Mouse (Mus musculus): Measurements from ENCODE around the gene Olfr1272. TPM values are rescaled to one million over a fixed set of nuclear protein-coding genes. Genes with fewer than 3 reads are reported as not detected.
"Not testable (repeated sequence)": the region's sequence is repeated elsewhere in the genome, so short reads cannot be mapped to it uniquely, and the experiment has no call there.

Olfr1272 gene
- total RNA-seq (2018; cell fraction: chromatin; rRNA removed), result not detected
- not detected for total RNA-seq (2018; cell fraction: cytosol; rRNA removed)
- under 1 TPM in 1 of 26 experiments, not detected in 25; 0.86 TPM for total RNA-seq (2018; cell fraction: nucleus; rRNA removed)
- not detected in 3 replicates for polyA plus RNA-seq (2018)

DNA sequence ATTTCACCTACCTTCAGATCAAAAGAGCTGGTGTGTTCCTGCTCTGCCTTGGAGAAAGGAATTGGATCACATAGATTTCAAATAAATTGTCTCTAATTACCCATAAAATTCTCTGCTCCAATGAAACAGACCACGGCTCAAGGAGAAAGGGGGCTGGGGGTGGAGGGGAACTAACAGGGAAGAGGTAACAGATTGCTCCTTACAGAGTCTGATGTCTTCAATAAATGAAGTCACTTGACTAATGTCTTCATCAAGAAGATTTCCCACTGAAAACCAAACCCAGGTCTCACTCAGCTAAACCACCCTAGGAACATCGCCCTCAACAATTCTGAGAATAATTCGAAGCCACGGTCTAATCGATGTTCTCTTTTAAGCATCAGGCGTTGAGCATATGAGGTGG is at the start of gene Olfr1272:
Gene Olfr1272, minus strand, starts transcription at position 101 of the 400 bp plus-strand sequence.
- WGBS (ENCODE audit: missing documents), result 95% methylated on average over 6 of the region's 6 CpGs
- Histone ChIP-seq H3K36me3 (ENCODE audit: inconsistent target) (no peaks in the 10 kb centered on the region), H3K4me3 (ENCODE audit: inconsistent target) (no peak within 1 kb of the TSS), H3K27ac (no peak within 1 kb of the TSS), H3K79me2 (ENCODE audit: inconsistent target) (no peaks in the 10 kb centered on the region)

DNA sequence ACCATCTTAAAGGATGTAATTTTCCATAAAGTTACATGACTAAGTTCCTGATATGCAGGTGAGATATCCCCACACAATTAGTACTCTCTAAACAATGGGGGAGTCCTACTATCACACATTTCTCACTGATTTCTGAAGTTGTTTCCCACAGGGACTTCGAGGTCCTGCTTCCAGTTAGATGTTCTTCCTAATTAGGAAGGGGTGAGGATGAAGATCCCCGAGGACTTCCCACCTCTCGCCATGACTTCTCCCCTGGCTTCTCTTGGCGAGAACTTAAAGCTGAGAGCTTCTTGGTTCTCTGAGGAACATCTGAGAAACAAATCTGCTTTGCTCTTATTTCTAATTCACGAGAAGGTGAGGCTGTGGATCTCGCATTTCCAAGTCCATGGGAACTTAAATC is 29.3 kb upstream of the Olfr1272 start, which contains the start of gene Gm13769:
Gene Gm13769, plus strand, starts transcription at position 301 of the 400 bp plus-strand sequence.
- WGBS (ENCODE audit: missing documents), result no CpG with 5 or more reads among the region's 6 CpGs
- not testable (repeated sequence) for H3K4me3 ChIP-seq (ENCODE audit: inconsistent target); H3K79me2 ChIP-seq (ENCODE audit: inconsistent target); H3K36me3 ChIP-seq (ENCODE audit: inconsistent target); H3K27ac ChIP-seq

DNA sequence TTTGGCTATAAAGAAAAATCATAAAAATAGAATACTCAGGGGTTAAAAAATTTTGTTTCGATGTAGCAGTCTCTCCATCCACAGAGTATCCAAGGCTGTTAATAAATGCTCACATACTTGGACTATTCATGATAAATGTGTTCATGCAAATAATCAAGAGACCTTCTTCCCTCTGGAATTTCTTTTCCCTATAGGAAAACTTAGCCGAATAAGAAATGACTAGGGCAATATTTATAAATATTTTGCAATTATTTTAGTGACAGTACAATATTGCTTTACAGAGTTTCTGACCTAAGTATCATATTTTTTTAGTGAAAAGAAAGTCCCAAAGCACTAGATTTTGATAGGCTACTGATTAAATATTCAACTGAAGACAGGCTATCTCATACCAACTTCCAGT is 21.7 kb downstream of the Olfr1272 start, which contains the start of gene Olfr1271:
Gene Olfr1271, minus strand, starts transcription at position 101 of the 400 bp plus-strand sequence.
- WGBS (ENCODE audit: missing documents), result 89% methylated on average over 2 of the region's 2 CpGs
- H3K27ac ChIP-seq, result no peak within 1 kb of the TSS

DNA sequence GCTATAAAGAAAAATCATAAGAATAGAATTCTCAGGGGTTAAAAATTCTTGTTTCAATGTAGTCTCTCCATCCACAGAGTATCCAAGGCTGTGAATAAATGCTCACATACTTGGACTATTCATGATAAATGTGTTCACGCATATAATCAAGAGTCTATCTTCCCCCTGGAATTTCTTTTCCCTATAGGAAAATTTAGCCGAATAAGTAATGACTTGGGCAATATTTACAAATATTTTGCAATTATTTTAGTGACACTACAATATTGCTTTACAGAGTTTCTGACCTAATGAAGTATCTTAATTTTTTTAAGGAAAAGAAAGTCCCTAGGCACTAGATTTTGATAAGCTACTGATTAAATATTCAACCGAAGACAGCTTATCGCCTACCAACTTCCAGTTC is 35.1 kb downstream of the Olfr1272 start, which contains the start of gene Olfr142:
Gene Olfr142, minus strand, starts transcription at position 101 of the 400 bp plus-strand sequence.
- H3K36me3 ChIP-seq (ENCODE audit: inconsistent target), result no peaks in the 10 kb centered on the region
- no peak within 1 kb of the TSS for H3K27ac ChIP-seq
- no peak within 1 kb of the TSS for H3K4me3 ChIP-seq (ENCODE audit: inconsistent target)
- H3K79me2 ChIP-seq (ENCODE audit: inconsistent target), result no peaks in the 10 kb centered on the region
- WGBS (ENCODE audit: missing documents), result 98% methylated on average over 4 of the region's 4 CpGs

More for the DNA sequence above, 21.7 kb downstream of the Olfr1272 start, which contains the start of gene Olfr1271:
- Histone ChIP-seq H3K36me3 (ENCODE audit: inconsistent target) (no peaks in the 10 kb centered on the region), H3K79me2 (ENCODE audit: inconsistent target) (no peaks in the 10 kb centered on the region), H3K4me3 (ENCODE audit: inconsistent target) (no peak within 1 kb of the TSS)

Other genes with a start within 250 kb of the Olfr1272 start
- gene Olfr140, start 229.2 kb downstream of the Olfr1272 start, polyA plus RNA-seq (2018), result not detected in 3 replicates
- not detected in 3 replicates for gene Olfr1269, start 171.4 kb downstream of the Olfr1272 start, polyA plus RNA-seq (2018)
- gene Olfr32, start 150.5 kb downstream of the Olfr1272 start, polyA plus RNA-seq (2018), result not detected in 3 replicates
- not detected in 3 replicates for gene Olfr1270, start 139.8 kb downstream of the Olfr1272 start, polyA plus RNA-seq (2018)
- not detected in 3 replicates for gene Olfr1506, start 68.3 kb downstream of the Olfr1272 start, polyA plus RNA-seq (2018)
- gene Olfr142, start 35.2 kb downstream of the Olfr1272 start, polyA plus RNA-seq (2018), result not detected in 3 replicates
- gene Olfr1271, start 21.8 kb downstream of the Olfr1272 start, polyA plus RNA-seq (2018), result not detected in 3 replicates
- gene Gm13769, start 29.4 kb upstream of the Olfr1272 start, polyA plus RNA-seq (2018), result not detected in 3 replicates
- gene Olfr1274-ps, start 105.8 kb upstream of the Olfr1272 start, polyA plus RNA-seq (2018), result not detected in 3 replicates